Mouse (Mus musculus): ENCODE data around the gene Fndc3a.

Gene Fndc3a

GRCm38 (mm10) chr14:72677247-72677646 is 32.6 kb downstream of the Fndc3a start:
- DNase-seq (ENCODE audit: extremely low spot score, low read depth, low spot score) = no peak

GRCm38 (mm10) chr14:72671911-72672310 is 37.9 kb downstream of the Fndc3a start:
- no peak for DNase-seq (ENCODE audit: extremely low spot score, low read depth, low spot score)

- DNase-seq (ENCODE audit: extremely low spot score, low read depth, low spot score) = no peak
These were observed 38.8 kb downstream of the Fndc3a start for GRCm38 (mm10) chr14:72670987-72671386.

GRCm38 (mm10) chr14:72649268-72649667 is 60.5 kb downstream of the Fndc3a start:
- DNase-seq (ENCODE audit: extremely low spot score, low read depth, low spot score) = no peak

- no peak for DNase-seq (ENCODE audit: extremely low spot score, low read depth, low spot score)
These were observed 64.3 kb downstream of the Fndc3a start for GRCm38 (mm10) chr14:72645512-72645911.

GRCm38 (mm10) chr14:72644620-72645019 is 65.2 kb downstream of the Fndc3a start:
- DNase-seq (ENCODE audit: extremely low spot score, low read depth, low spot score) = no peak

GRCm38 (mm10) chr14:72638507-72638906 is 71.3 kb downstream of the Fndc3a start:
- DNase-seq (ENCODE audit: extremely low spot score, low read depth, low spot score) = no peak

GRCm38 (mm10) chr14:72633571-72633970 is 76.2 kb downstream of the Fndc3a start:
- no peak for DNase-seq (ENCODE audit: extremely low spot score, low read depth, low spot score)

- DNase-seq (ENCODE audit: extremely low spot score, low read depth, low spot score) = no peak
These were observed 84.4 kb downstream of the Fndc3a start for GRCm38 (mm10) chr14:72625411-72625810.

- DNase-seq (ENCODE audit: extremely low spot score, low read depth, low spot score) = no peak
These were observed 105.7 kb downstream of the Fndc3a start for GRCm38 (mm10) chr14:72604077-72604476.

GRCm38 (mm10) chr14:72603194-72603521 is 106.6 kb downstream of the Fndc3a start:
- DNase-seq (ENCODE audit: extremely low spot score, low read depth, low spot score) = no peak

GRCm38 (mm10) chr14:72602521-72603193 is 107.1 kb downstream of the Fndc3a start:
- peak; percentile 93 for DNase-seq (ENCODE audit: extremely low spot score, low read depth, low spot score)

- DNase-seq (ENCODE audit: extremely low spot score, low read depth, low spot score) = no peak
These were observed 108.2 kb downstream of the Fndc3a start for GRCm38 (mm10) chr14:72601381-72602305.

- DNase-seq (ENCODE audit: extremely low spot score, low read depth, low spot score) = no peak
These were observed 109.4 kb downstream of the Fndc3a start for GRCm38 (mm10) chr14:72600375-72600774.

- DNase-seq (ENCODE audit: extremely low spot score, low read depth, low spot score) = no peak
These were observed 110.6 kb downstream of the Fndc3a start for GRCm38 (mm10) chr14:72598976-72599740.

GRCm38 (mm10) chr14:72594191-72594590 is 115.6 kb downstream of the Fndc3a start:
- DNase-seq (ENCODE audit: extremely low spot score, low read depth, low spot score) = no peak

GRCm38 (mm10) chr14:72589415-72589814 is 120.4 kb downstream of the Fndc3a start:
- no peak for DNase-seq (ENCODE audit: extremely low spot score, low read depth, low spot score)

- DNase-seq (ENCODE audit: extremely low spot score, low read depth, low spot score) = no peak
These were observed 126.8 kb downstream of the Fndc3a start for GRCm38 (mm10) chr14:72582979-72583378.

- no peak for DNase-seq (ENCODE audit: extremely low spot score, low read depth, low spot score)
These were observed 128.8 kb downstream of the Fndc3a start for GRCm38 (mm10) chr14:72580991-72581390.

- no peak for DNase-seq (ENCODE audit: extremely low spot score, low read depth, low spot score)
These were observed 133.5 kb downstream of the Fndc3a start for GRCm38 (mm10) chr14:72576283-72576682.

GRCm38 (mm10) chr14:72563941-72564340 is 145.9 kb downstream of the Fndc3a start:
- no peak for DNase-seq (ENCODE audit: extremely low spot score, low read depth, low spot score)
